Mouse (Mus musculus) bone marrow, adult 2 months (tissue): ENCODE measurements around the gene 5330417H12Rik.

ENCODE experiments used
- CTCF ChIP-seq: fragments of 200-500 bp; IDR thresholded peaks from 2 replicates; pipeline ENCODE4 v1.5.1; 2011; ENCODE audit warnings: low read length, control low read depth; ENCODE audit not compliant: control insufficient read depth, insufficient read depth
- POLR2A ChIP-seq: fragments of 200-500 bp; IDR thresholded peaks from 2 replicates; pipeline ENCODE4 v1.6.1; 2011; ENCODE audit warnings: low read depth, mild to moderate bottlenecking, control low read depth, low read length, borderline replicate concordance; ENCODE audit not compliant: control insufficient read depth

DNA sequence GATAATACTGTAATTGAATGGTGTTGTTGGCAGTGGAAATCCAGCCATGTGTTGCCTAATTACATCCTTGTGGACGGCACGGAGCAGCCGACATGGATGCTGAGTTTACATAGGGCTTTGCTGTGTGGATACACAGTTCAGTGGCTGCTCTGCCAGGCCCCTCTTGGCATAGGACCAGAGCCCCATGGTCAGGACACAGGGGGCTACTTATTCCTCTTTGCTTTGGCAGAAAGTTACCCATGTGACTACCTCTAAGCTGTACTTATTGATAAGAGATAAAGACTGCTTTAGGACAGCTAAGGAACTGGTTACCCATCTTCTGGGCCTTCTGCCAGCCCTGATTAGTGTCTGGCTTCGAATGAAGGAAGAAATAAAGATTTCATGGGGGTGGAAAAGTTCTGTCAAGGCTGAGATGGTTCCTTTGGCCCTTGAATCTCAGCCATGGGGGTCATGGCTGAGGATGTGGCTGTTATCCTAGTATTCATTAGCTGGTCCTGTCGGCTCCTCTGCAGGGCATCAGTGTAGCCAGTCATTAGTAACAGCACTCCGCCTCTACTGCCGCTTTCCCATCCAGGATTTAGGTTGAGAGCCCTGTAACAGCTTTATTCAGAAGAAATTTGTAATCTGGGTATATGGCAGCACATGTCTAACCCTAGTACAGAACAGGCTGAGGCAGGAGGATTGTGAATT is 17.8 kb upstream of the 5330417H12Rik start:
- TF ChIP-seq CTCF (no peak), POLR2A (no peak)
